Mouse (Mus musculus): Measurements from ENCODE around the gene Yipf2. TPM values are rescaled to one million over a fixed set of nuclear protein-coding genes. Genes with fewer than 3 reads are reported as not detected.
A peak's percentile ranks its signal among the peaks of the same experiment; 100 is the strongest.
"Not testable (repeated sequence)": the region's sequence is repeated elsewhere in the genome, so short reads cannot be mapped to it uniquely, and the experiment has no call there.

Gene Yipf2
- total and polyA plus RNA-seq, 3 experiments: 16.6 to 21.2 (median 17.5) TPM

GRCm38 (mm10) chr9:21598198-21598597 is 5.6 kb upstream of the Yipf2 start:
- H3K4me3 ChIP-seq (replicated peaks in 1 of 3; ENCODE audit: low read depth in 2 of 3, low read length in 2 of 3, poor library complexity in 1 of 3): no peak overlapping the region
- H3K79me2 ChIP-seq (replicated peaks; ENCODE audit: control insufficient read depth, extremely low read depth, insufficient read depth, poor library complexity, severe bottlenecking): peaks cover 18% of the 10 kb centered on the region
- DNase-seq (ENCODE audit: extremely low read depth): peak; percentile 65
- H3K9me3 ChIP-seq (replicated peaks; ENCODE audit: low read length): no peaks in the 10 kb centered on the region
- no peak overlapping the region for H3K4me2 ChIP-seq (ENCODE audit: insufficient read depth, low read depth, poor library complexity, severe bottlenecking)
- in situ Hi-C loops (cut with MboI; ENCODE audit: low pct_ligation_motif_present, low pct_unique_long_range_greater_than_20kb, low sequenced_read_pairs): no loop called here
- peak in 1 of 2 experiments; percentile 58; a peak in 2 of 4 replicates for TF ChIP-seq CTCF (conservative IDR thresholded peaks at IDR 0.05 in 1 of 2, IDR thresholded peaks at IDR 0.05 in 1 of 2; ENCODE audit: low read depth in 2 of 2, low read length in 2 of 2)
- no peak for TF ChIP-seq SIN3A (IDR thresholded peaks at IDR 0.05; ENCODE audit: low read length)
- peak; percentile 51 for TF ChIP-seq RAD21 (IDR thresholded peaks at IDR 0.05; ENCODE audit: low read depth, low read length)
- peak; percentile 36; the same call in 1 of the 2 replicates for TF ChIP-seq SMC3 (IDR thresholded peaks at IDR 0.05; ENCODE audit: low read depth, low read length)
- no peak overlapping the region for H3K27ac ChIP-seq (ENCODE audit: insufficient read depth, low read depth)
- H3K36me3 ChIP-seq (replicated peaks in 1 of 2; ENCODE audit: control insufficient read depth in 1 of 2, insufficient read depth in 1 of 2, low read length in 1 of 2): peaks cover 0 to 28% of the 10 kb centered on the region in 2 experiments
- no peak overlapping the region for H3K9ac ChIP-seq (ENCODE audit: insufficient read depth, low read depth)
- dilution Hi-C loops (cut with MboI; ENCODE audit: extremely low pct_ligation_motif_present, extremely low pct_unique_long_range_greater_than_20kb, low sequenced_read_pairs): no loop called here
- H3K4me1 ChIP-seq (ENCODE audit: control insufficient read depth in 1 of 2, insufficient read depth in 2 of 2): peaks cover 0 to 23% of the 10 kb centered on the region in 2 experiments; a peak in 2 of 4 replicates
- H3K27me3 ChIP-seq (replicated peaks): no peaks in the 10 kb centered on the region

GRCm38 (mm10) chr9:21594838-21595237 is 2.2 kb upstream of the Yipf2 start:
- peaks cover 18% of the 10 kb centered on the region for H3K79me2 ChIP-seq (replicated peaks; ENCODE audit: control insufficient read depth, extremely low read depth, insufficient read depth, poor library complexity, severe bottlenecking)
- no peaks in the 10 kb centered on the region for H3K9me3 ChIP-seq (replicated peaks; ENCODE audit: low read length)
- no peak overlapping the region; the same call in 1 of the 2 replicates for H3K9ac ChIP-seq (ENCODE audit: insufficient read depth, low read depth)
- H3K27me3 ChIP-seq (replicated peaks): no peaks in the 10 kb centered on the region
- H3K36me3 ChIP-seq (replicated peaks in 1 of 2; ENCODE audit: control insufficient read depth in 1 of 2, insufficient read depth in 1 of 2, low read length in 1 of 2): peaks cover 5 to 40% of the 10 kb centered on the region in 2 experiments
- dilution Hi-C loops (cut with MboI; ENCODE audit: extremely low pct_ligation_motif_present, extremely low pct_unique_long_range_greater_than_20kb, low sequenced_read_pairs): no loop called here
- no peak for DNase-seq (ENCODE audit: extremely low read depth)
- H3K27ac ChIP-seq (ENCODE audit: insufficient read depth, low read depth): no peak overlapping the region
- peaks cover 12 to 44% of the 10 kb centered on the region in 2 experiments for H3K4me1 ChIP-seq (ENCODE audit: control insufficient read depth in 1 of 2, insufficient read depth in 2 of 2)
- TF ChIP-seq ZMIZ1 (IDR thresholded peaks at IDR 0.05; ENCODE audit: low read depth, low read length) (no peak), NRF1 (IDR thresholded peaks at IDR 0.05; ENCODE audit: low read depth, low read length) (no peak), PAX5 (IDR thresholded peaks at IDR 0.05; ENCODE audit: low read length) (no peak), ZNF384 (IDR thresholded peaks at IDR 0.05; ENCODE audit: low read depth, low read length) (no peak), RCOR1 (conservative IDR thresholded peaks at IDR 0.05; ENCODE audit: low read depth, low read length) (no peak), SMC3 (IDR thresholded peaks at IDR 0.05; ENCODE audit: low read depth, low read length) (no peak), E2F4 (IDR thresholded peaks at IDR 0.05; ENCODE audit: insufficient replicate concordance, low read depth, low read length) (no peak), IRF4 (IDR thresholded peaks at IDR 0.05; ENCODE audit: low read depth, low read length) (no peak), JUN (IDR thresholded peaks at IDR 0.05; ENCODE audit: insufficient read depth, low read depth, low read length) (no peak), CHD1 (IDR thresholded peaks at IDR 0.05; ENCODE audit: low read depth, low read length) (no peak), MAZ (IDR thresholded peaks at IDR 0.05; ENCODE audit: low read depth, low read length) (no peak), UBTF (IDR thresholded peaks at IDR 0.05; ENCODE audit: low read depth, low read length) (no peak), NELFE (IDR thresholded peaks at IDR 0.05; ENCODE audit: low read depth, low read length) (no peak), USF2 (conservative IDR thresholded peaks at IDR 0.05; ENCODE audit: low read depth, low read length) (no peak), ZC3H11A (IDR thresholded peaks at IDR 0.05; ENCODE audit: low read depth, low read length) (no peak), MAFK (IDR thresholded peaks at IDR 0.05; ENCODE audit: insufficient replicate concordance, low read length) (no peak), GABPA (IDR thresholded peaks at IDR 0.05; ENCODE audit: insufficient replicate concordance, low read depth, low read length) (no peak), BHLHE40 (IDR thresholded peaks at IDR 0.05; ENCODE audit: low read depth, low read length) (no peak), JUND (conservative IDR thresholded peaks at IDR 0.05; ENCODE audit: low read depth, low read length) (no peak)
- in situ Hi-C loops (cut with MboI; ENCODE audit: low pct_ligation_motif_present, low pct_unique_long_range_greater_than_20kb, low sequenced_read_pairs): loop anchor here (5.0 kb wide), 1 partner anchor 48 kb away; the partner anchor contains the start of gene Carm1
- H3K4me2 ChIP-seq (ENCODE audit: insufficient read depth, low read depth, poor library complexity, severe bottlenecking): no peak overlapping the region
- H3K4me3 ChIP-seq (replicated peaks in 1 of 3; ENCODE audit: low read depth in 2 of 3, low read length in 2 of 3, poor library complexity in 1 of 3): no peak overlapping the region

GRCm38 (mm10) chr9:21594350-21594749 is 1.7 kb upstream of the Yipf2 start:
- DNase-seq (ENCODE audit: extremely low read depth); dilution Hi-C loops (cut with MboI; ENCODE audit: extremely low pct_ligation_motif_present, extremely low pct_unique_long_range_greater_than_20kb, low sequenced_read_pairs); H3K27ac ChIP-seq (ENCODE audit: insufficient read depth, low read depth); H3K27me3 ChIP-seq (replicated peaks); H3K9me3 ChIP-seq (replicated peaks; ENCODE audit: low read length); H3K4me3 ChIP-seq (replicated peaks in 1 of 3; ENCODE audit: low read depth in 2 of 3, low read length in 2 of 3, poor library complexity in 1 of 3): not testable (repeated sequence)
- peak overlapping the region; percentile 65; the same call in 1 of the 2 replicates for H3K4me2 ChIP-seq (ENCODE audit: insufficient read depth, low read depth, poor library complexity, severe bottlenecking)
- peaks cover 12 to 49% of the 10 kb centered on the region in 2 experiments for H3K4me1 ChIP-seq (ENCODE audit: control insufficient read depth in 1 of 2, insufficient read depth in 2 of 2)
- H3K36me3 ChIP-seq (replicated peaks in 1 of 2; ENCODE audit: control insufficient read depth in 1 of 2, insufficient read depth in 1 of 2, low read length in 1 of 2): peaks cover 9 to 41% of the 10 kb centered on the region in 2 experiments
- in situ Hi-C loops (cut with MboI; ENCODE audit: low pct_ligation_motif_present, low pct_unique_long_range_greater_than_20kb, low sequenced_read_pairs): loop anchor here (5.0 kb wide), 1 partner anchor 47 kb away; the partner anchor contains the start of gene Carm1
- peaks cover 18% of the 10 kb centered on the region for H3K79me2 ChIP-seq (replicated peaks; ENCODE audit: control insufficient read depth, extremely low read depth, insufficient read depth, poor library complexity, severe bottlenecking)
- H3K9ac ChIP-seq (ENCODE audit: insufficient read depth, low read depth): peak overlapping the region; percentile 68; the same call in 1 of the 2 replicates

All from CH12.LX (cell line).